Mouse (Mus musculus) brain, embryonic 14.5 days (tissue): ENCODE measurements at regions not wholly inside any gene's neighbourhood (a gene's known extent, or its start where the extent isn't known, plus 50 kb on each side); places are given as distances from the start of the nearest gene placed in this dataset.
"Not testable (repeated sequence)": the region's sequence is repeated elsewhere in the genome, so short reads cannot be mapped to it uniquely, and the experiment has no call there.

Experiments
- DNase-seq: peaks from one replicate; pipeline ENCODE4 v3.0.0-alpha.2; 2011; ENCODE audit warnings: low read depth
- CTCF ChIP-seq: fragments of 200-500 bp; IDR thresholded peaks from 2 replicates; pipeline ENCODE4 v1.5.1; 2012; ENCODE audit warnings: inconsistent platforms, mild to moderate bottlenecking, moderate library complexity, borderline replicate concordance; ENCODE audit not compliant: insufficient read depth, insufficient read length; ENCODE audit errors: extremely low read depth
- POLR2A ChIP-seq: fragments of 200-500 bp; IDR thresholded peaks from 2 replicates; pipeline ENCODE4 v1.6.1; 2012; ENCODE audit warnings: mild to moderate bottlenecking, inconsistent platforms, borderline replicate concordance; ENCODE audit not compliant: poor library complexity, insufficient read depth, insufficient read length, severe bottlenecking; ENCODE audit errors: extremely low read depth

DNA sequence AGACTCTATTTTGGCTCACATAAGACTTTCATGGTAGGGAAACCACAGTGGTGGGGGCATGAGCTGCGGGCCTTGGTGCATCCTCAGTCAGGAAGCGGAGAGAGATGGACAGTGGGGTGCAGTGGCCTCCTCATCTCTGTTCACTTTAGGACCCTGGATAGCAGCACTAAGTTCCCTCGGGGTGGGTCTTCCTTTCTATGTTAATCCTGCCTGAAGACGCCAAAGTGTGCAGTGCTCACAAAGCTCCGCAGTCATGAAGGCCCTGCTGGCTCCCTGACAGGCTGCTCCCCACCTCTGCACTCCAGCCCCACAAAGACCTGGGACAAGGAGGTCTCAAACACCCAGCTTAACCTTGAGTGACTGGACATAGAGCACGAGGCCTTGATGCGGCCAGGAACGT is 56.8 kb downstream of the Sox1 start:
- TF ChIP-seq POLR2A (no peak), CTCF (no peak)
- DNase-seq, result no peak

DNA sequence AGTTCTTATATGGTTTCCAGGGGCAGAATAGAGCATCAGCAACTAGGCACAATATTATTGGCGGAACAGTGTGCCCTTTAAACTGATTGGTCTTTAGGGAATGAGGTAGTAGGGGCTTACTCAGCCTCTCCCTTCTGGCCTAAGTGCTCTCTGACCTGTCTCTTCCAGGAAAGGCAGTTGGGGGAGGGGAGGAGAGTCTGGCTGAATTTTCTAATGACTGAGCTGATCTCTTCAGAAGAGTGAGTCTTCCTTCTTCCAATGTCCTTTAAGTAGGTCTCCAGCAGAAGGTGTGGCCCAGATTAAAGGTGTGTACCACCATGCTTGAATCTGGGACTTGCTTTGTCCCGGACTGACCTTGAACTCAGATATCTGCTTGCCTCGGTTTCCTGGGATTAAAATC is 60.3 kb downstream of the Sox1 start:
- not testable (repeated sequence) for DNase-seq

DNA sequence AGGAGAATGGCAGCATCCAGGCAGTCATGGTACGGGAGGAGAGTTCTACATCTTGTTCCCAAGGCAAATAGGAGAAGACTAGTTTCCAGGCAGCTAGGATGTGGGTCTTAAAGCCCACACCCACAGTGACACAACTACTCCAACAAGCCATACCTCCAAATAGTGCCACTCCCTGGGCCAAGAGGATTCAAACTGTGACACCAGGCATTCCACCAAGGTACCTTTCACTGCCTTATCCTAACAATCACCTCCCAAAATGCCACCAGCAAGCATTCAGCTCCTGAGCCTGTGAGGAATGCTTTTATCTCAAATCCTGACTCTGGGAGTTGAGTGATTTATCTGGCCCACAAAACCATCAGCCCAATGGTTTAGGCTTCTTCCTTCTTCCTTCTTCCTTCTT is 61.2 kb downstream of the Sox1 start:
- TF ChIP-seq CTCF (no peak), POLR2A (no peak)
- no peak for DNase-seq

DNA sequence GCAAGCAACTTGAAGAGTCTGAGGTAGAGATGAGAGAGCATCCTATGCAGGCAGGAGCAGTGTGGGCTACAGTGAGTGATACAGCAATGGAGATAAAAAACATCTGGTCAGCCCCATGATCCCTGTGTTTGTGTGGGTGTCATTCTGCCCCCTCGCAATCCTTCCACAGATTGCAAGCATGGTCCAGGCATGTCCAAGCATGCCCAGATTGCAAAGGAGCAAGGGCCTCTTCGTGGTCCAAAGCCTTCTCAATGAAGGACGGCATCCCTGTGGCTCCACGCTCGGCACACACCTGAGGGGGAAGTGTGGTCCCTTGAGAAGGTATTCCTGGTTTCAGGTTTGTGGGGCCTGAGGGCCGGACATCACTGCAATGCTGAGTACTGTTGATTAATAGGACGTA is 61.9 kb downstream of the Sox1 start:
- no peak for DNase-seq
- TF ChIP-seq POLR2A (no peak), CTCF (no peak)

DNA sequence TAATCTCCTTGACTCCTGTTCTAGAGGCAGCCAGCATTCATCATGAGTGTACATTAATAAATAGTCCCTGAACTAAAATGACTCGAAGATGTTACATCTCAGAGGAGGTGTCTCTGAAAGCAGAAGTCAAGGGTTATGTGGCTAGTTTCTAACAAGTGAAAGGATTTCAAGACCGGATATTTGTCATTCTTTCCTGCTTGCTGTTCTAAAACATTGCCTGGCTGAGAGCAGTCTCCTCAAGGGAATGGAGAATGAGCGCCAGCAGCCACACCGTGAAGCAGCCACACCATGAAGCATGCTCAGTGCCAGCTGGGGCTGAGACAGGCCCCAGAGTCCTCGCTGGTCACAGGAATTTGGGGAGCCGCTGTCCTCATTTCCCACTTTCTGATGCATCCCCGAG is 71.8 kb downstream of the Sox1 start:
- TF ChIP-seq CTCF (no peak), POLR2A (no peak)
- DNase-seq, result no peak

DNA sequence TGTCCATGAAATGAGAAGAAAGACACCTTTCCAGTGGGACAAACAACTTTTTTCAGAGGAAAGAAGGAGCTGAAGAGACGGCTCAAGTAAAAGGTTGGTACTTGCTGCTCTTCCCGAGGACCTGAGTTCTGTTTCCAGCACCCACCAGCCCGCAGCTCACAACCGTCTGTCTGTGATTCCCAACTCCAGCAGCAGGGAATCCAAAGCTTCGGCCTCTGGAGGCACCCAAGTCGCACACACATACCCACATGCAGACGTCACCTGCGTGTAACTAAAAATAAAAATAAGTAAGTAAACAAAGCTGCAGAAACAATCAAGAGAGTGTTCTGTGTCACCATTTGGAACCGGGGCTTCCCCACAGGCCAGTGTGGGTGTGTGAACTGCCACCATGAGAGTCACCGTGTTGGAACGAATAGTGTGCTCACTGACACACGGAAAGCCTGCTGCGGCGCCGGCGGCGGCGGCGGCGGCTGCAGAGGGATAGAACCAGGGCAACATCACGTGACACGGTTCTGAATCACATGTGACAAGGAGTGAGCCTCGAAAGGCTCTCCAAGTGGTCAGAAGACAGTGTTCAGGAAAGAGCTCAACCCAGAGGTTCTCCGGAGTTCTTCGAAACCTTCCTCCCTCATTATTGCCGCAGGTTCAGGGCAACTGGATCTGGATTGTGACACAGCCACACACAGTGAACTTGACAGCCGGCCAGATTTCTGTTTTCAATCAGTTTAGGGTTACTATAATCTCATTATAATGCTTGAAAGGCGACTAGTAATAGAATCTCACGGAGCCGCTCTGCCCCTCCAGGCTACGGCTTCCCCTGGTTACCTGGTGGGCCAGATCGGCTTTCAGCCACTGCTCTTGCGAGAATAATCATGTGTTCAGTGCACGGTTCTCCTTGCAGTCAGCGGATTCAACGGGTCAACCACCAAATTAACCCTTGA is 72.6 kb downstream of the Sox1 start:
- DNase-seq, result peak; percentile 63
- TF ChIP-seq CTCF (no peak), POLR2A (no peak)

DNA sequence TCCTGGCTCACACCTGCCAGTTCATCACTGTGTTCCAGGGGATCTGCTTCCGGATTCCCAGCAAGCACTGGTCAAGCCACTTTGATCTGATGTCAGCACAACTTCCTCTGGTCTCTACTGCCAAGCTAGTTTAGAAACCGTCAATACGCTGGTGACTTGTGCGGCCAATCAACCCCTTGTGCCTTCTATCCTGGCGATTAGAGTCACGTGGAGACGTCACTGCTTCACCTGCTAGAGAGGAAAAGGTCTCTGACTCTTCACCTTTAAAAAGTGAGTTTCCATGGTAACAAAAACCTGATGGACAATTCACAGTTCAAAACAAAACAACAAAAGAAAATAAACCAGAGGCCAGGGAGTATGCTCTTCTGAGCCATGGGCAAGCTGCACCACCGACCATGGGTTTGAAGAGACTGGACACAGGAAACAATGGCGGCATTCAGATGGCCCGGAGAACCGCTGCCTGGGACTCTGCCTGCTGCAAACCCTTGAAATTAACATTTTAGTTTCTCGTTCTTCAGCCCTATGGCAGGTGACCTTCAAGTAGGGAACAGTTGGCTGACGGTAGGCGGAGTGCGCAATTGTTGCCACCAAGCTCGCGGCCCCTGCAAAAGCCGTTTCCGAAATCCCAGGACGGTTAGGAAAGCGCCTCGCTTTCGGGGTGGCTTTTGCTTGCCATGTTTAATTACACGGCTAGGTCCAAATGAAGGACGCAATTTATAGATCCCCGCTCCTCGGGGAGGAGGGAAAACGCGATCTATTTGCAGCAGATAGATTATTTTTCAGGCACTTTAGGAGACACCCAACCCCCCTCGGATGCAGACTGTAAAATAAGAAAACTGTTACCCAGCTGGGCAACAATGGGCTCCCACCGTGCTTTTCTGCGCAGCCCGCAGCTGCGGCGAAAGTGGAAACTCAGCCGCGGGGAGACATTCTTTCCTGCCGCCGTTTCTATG is 82.6 kb downstream of the Sox1 start:
- TF ChIP-seq POLR2A, result no peak
- TF ChIP-seq CTCF, result no peak
- peak; percentile 84 for DNase-seq

DNA sequence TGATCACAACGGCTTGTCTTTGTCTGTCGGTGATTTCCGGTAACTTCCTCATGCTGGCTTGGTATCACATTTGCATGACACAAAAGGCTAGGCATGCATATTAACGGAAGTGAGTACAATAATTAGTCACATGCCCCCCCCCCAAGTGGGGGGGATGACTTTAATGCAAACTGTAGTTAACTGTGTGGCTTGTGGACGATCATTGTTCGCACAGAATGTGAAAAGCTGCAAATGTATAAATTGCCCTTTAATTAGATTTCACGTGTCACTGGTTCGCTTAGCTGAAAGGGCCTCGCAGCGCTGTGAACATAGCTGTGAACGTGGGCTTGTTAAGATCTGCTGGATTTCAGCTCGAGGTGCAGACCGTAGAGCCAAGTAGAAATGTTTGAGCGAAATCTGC is 86.8 kb downstream of the Sox1 start:
- DNase-seq, result peak; percentile 81
- TF ChIP-seq CTCF (no peak), POLR2A (no peak)

DNA sequence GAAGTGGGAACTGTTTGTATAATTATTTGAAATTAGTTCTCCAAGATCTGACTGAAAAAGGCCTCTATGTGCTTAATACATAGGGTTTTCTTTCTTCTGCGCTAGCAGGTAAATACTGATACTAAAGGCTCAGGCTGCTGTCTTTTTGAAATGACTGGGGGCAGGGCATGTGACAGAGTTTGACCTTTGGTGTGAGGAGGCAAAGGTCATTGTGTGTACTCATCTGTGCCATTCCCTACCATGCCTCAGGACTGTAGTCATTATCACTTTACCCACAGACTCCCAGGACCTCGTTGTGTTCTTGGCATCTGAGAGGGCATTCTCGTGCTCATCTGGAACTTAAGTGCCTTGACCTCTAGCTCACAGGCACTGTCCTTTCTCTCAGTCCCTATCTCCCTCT is 88.5 kb downstream of the Sox1 start:
- DNase-seq, result no peak
- TF ChIP-seq POLR2A, result no peak
- TF ChIP-seq CTCF, result no peak

DNA sequence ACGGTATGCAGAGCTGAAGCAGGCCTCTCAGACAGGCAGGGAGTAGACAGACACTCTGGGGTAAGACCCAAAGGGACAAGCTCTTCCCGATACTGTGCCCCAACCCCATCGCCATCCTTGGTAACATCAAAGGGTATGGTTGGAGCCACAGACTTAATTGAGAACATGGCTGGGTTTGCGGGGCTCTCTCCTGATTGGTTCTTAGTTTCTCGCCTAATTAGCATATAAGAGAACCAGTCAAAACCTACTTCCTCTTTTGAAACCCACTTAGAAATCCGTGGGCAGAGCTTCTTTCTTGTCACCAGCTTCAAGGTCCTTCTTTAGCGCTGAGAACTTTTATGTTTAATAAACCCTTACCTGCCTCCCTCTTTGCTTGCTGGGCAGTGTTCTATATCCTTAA is 87.5 kb upstream of the Spaca7 start:
- no peak for DNase-seq
- no peak for TF ChIP-seq POLR2A
- no peak for TF ChIP-seq CTCF

DNA sequence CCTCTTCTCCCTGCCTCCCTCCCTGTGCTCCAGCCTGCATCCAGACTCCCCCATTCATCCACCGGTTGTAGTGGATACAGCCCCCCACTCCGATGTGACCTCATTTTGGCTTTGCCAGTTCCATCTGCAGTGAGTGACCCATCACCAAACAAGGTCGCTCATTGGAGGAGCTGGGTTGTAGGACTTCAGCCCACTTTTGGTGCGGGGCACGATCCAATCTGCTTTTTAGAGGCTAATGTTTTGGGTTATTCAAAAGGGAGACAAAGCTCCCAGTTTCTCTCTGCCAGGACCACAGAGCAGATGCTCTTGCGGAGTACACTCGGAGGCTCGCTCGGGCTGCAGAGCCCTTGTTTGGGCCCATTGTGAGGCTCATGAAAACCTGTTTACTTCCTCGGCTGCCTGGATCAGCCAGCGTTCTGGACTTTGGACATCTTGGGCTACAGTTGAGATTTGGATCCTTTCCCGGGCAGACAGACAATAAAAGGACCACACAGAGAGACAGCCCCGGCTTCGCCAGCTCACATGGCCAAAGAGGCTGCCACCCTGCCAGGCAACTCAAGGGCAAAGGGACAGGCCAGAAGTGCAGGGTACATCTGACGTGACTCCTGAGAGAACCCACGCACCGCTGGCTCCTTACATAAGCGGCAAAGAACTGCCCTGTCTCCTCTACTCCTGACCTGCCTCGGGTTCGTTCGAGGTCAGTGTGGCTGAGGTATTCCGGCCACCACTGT is 86.3 kb upstream of the Spaca7 start:
- DNase-seq, result peak; percentile 94
- TF ChIP-seq CTCF, result no peak
- TF ChIP-seq POLR2A, result no peak
